Mouse (Mus musculus): ENCODE data around the gene Irgm2. TPM values are rescaled to one million over a fixed set of nuclear protein-coding genes. Genes with fewer than 3 reads are reported as not detected.
"Not testable (repeated sequence)": the region's sequence is repeated elsewhere in the genome, so short reads cannot be mapped to it uniquely, and the experiment has no call there.

Gene Irgm2
- 1.2 and 2.3 TPM in 2 replicates for total RNA-seq (2014; rRNA removed)
- polyA plus RNA-seq (2015; fragmentation: Nextera tagmentation; extraction: Ambion mirVana) = 0.64 and 0.70 TPM in 2 replicates

DNA sequence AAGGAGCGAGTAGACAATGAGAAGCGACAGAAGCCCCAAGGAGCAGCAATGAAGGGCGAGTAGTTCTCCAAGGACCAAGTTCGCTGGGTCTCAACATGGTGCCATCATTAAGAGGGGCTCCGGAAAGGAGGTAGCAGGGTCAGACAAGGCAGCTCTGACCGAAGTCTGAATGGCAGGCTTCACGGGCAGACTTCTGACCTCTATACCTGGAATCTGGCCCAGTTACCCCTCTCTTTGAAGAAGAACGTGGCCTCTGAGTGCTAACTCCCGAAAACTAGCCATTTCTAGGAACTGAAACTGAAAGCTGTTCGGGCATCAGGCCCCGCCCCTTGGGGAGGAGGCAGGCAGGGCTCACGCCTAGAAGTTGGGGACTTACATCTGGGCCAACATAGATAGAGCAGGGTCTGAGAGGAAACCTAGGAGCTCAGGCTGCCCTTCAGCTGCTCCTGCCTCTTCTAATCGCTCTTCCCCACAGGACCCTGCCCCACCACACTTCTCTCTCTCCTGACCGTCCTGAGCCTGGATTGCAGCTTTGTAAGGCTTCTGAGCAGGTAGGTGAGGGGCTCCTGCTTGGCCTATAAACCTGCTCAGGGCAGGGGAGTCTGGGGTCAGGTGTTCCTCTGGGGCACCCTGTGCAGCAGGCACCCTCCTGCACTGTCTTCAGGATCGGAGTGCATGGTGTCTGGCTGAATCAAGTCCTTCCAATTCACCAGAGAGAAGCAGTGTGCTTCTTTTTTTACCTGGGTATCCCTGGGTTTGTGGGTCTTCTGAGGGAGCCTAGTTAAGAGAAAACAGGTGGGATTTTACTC lies at the start of gene Irgm2, which contains the start of gene Igtp:
Gene Irgm2 (plus strand): TSS at position 390 of the 809 bp plus-strand sequence.
Gene Igtp (plus strand): TSS at position 328 of the 809 bp plus-strand sequence.
- ATAC-seq = peak; percentile 25; the same call in 1 of the 2 replicates
- H3K9ac ChIP-seq = peak within 1 kb of the TSS; percentile 39
- not testable (repeated sequence) for H3K9me3 ChIP-seq (ENCODE audit: low read length); H3K4me1 ChIP-seq (ENCODE audit: insufficient read depth); H3K27ac ChIP-seq (ENCODE audit: low read depth, low read length); H3K36me3 ChIP-seq (ENCODE audit: insufficient read depth); DNase-seq; H3K27me3 ChIP-seq (ENCODE audit: insufficient read depth, low read length)
- 13% methylated on average over 12 of the region's 15 CpGs for WGBS
- peak within 1 kb of the TSS; percentile 38 for H3K4me3 ChIP-seq (ENCODE audit: low read depth, low read length)
- peak within 1 kb of the TSS; percentile 56 for H3K4me2 ChIP-seq (ENCODE audit: low read depth)

- no peak for DNase-seq
- Histone ChIP-seq H3K27me3 (ENCODE audit: insufficient read depth, low read length) (no peaks in the 10 kb centered on the region), H3K9me3 (ENCODE audit: low read length) (no peaks in the 10 kb centered on the region), H3K27ac (ENCODE audit: low read depth, low read length) (no peak overlapping the region), H3K9ac (no peak overlapping the region), H3K4me1 (ENCODE audit: insufficient read depth) (no peaks in the 10 kb centered on the region), H3K4me3 (ENCODE audit: low read depth, low read length) (no peak overlapping the region), H3K4me2 (ENCODE audit: low read depth) (no peak overlapping the region), H3K36me3 (ENCODE audit: insufficient read depth) (peaks cover 77% of the 10 kb centered on the region)
- ATAC-seq = no peak
- TF ChIP-seq CTCF (IDR thresholded peaks at IDR 0.05; ENCODE audit: low read depth) = no peak
- WGBS = 93% methylated on average over 9 of the region's 9 CpGs
Measured at GRCm38 (mm10) chr11:58155458-58155857, 44.0 kb upstream of the Irgm2 start.

DNA sequence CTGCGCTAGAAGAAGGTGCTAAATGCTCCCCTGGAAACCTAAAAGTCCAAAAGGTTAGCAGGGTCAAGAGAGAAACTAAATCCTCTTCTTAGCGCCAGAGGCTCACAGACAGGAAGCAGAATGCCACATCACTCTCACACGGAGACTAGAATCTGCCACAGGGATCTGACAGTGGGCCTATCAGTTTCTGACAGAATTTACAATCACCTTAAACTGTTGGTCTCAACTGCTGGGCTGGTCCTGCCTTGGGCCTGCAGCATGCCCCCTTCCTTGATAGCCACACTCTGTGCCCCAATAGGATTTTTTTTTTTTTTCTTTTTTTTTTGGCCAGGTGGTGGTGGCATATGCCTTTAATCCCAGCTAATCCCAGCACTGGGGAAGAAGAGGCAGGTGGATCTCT lies 42.5 kb upstream of the Irgm2 start:
- 88% methylated on average over 3 of the region's 3 CpGs for WGBS
- Histone ChIP-seq H3K4me2 (ENCODE audit: low read depth) (no peak overlapping the region), H3K27me3 (ENCODE audit: insufficient read depth, low read length) (no peaks in the 10 kb centered on the region), H3K27ac (ENCODE audit: low read depth, low read length) (no peak overlapping the region), H3K9ac (no peak overlapping the region), H3K4me3 (ENCODE audit: low read depth, low read length) (no peak overlapping the region), H3K36me3 (ENCODE audit: insufficient read depth) (peaks cover 74% of the 10 kb centered on the region), H3K9me3 (ENCODE audit: low read length) (no peaks in the 10 kb centered on the region), H3K4me1 (ENCODE audit: insufficient read depth) (no peaks in the 10 kb centered on the region)
- no peak for ATAC-seq
- no peak for TF ChIP-seq CTCF (IDR thresholded peaks at IDR 0.05; ENCODE audit: low read depth)
- DNase-seq = no peak

DNA sequence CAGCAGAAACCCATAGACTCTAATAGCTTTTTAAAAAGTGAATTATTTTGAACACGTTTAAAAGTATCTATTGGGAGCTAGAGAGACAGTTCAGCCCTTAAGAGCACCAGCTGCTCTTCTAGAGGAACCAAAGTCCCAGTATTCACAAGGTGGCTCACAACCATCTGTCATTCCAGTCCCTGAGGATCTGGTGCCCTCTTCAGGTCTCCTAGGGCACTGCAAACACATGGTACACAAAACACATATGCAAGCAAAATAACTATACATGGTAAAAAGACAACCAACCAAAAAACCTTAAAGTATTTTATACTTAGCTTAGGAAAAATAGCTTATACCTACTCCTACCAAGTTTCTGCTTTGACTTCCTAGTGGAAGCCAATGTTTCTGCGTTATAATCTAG lies 34.3 kb upstream of the Irgm2 start:
- TF ChIP-seq CTCF (IDR thresholded peaks at IDR 0.05; ENCODE audit: low read depth) = peak; percentile 40
- H3K27ac ChIP-seq (ENCODE audit: low read depth, low read length) = no peak overlapping the region
- 92% methylated on average over 2 of the region's 2 CpGs for WGBS
- ATAC-seq (no peak), DNase-seq (no peak)
- H3K36me3 ChIP-seq (ENCODE audit: insufficient read depth) = peaks cover 45% of the 10 kb centered on the region
- no peak overlapping the region for H3K4me2 ChIP-seq (ENCODE audit: low read depth)
- H3K9me3 ChIP-seq (ENCODE audit: low read length) = no peaks in the 10 kb centered on the region
- no peak overlapping the region for H3K9ac ChIP-seq
- no peak overlapping the region for H3K4me3 ChIP-seq (ENCODE audit: low read depth, low read length)
- H3K27me3 ChIP-seq (ENCODE audit: insufficient read depth, low read length) = no peaks in the 10 kb centered on the region
- H3K4me1 ChIP-seq (ENCODE audit: insufficient read depth) = peaks cover 5% of the 10 kb centered on the region; the same call in 1 of the 2 replicates

- Histone ChIP-seq H3K9me3 (ENCODE audit: low read length) (no peaks in the 10 kb centered on the region), H3K27ac (ENCODE audit: low read depth, low read length) (no peak overlapping the region), H3K36me3 (ENCODE audit: insufficient read depth) (peaks cover 26% of the 10 kb centered on the region), H3K4me2 (ENCODE audit: low read depth) (peak overlapping the region; percentile 84), H3K9ac (peak overlapping the region; percentile 65), H3K4me1 (ENCODE audit: insufficient read depth) (peaks cover 15% of the 10 kb centered on the region; the same call in 1 of the 2 replicates), H3K27me3 (ENCODE audit: insufficient read depth, low read length) (no peaks in the 10 kb centered on the region), H3K4me3 (ENCODE audit: low read depth, low read length) (peak overlapping the region; percentile 67)
- no peak; the same call in 1 of the 2 replicates for TF ChIP-seq CTCF (IDR thresholded peaks at IDR 0.05; ENCODE audit: low read depth)
- ATAC-seq = no peak
- DNase-seq = no peak
- WGBS = under 1% methylated on average over 8 of the region's 8 CpGs
Measured at GRCm38 (mm10) chr11:58167822-58168166, 31.6 kb upstream of the Irgm2 start.

DNA sequence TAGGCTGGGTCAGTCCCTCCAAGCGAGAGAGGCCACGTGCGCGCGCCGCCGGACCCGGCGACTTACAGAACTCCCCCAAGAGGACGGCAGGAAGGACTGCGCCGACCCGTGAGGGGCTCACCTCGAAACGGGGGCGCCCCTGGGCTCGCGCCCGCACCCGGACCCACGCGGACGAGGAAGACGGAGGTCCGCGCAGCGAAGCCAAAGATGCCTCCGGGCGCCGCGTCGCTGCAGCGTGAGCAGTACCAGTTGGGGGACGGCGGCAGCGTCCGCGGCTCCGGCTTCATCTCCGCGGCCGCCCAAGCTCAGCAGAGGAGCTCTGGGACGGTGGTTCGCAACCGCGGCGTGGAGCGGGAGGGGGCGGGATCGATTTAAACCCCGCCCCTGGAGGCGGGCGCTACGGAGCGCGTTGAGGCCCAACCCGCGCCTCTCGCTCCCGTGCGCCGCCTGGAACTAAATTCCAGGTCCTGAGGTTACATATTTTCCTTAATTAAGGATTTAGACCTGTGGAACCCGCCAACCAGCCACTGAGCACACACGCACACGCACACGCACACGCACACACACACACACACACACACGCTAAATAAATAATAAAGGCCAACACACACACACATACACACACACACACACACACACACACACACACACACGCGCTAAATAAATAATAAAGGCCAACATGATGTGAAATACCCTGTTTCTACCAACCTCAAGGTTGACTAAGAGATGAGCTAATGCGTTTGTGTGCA lies 31.1 kb upstream of the Irgm2 start, which contains the start of gene Gemin5:
Gene Gemin5 (minus strand): TSS at position 373 of the 749 bp plus-strand sequence.
- peak; percentile 39; the same call in 1 of the 2 replicates for TF ChIP-seq CTCF (IDR thresholded peaks at IDR 0.05; ENCODE audit: low read depth)
- H3K27me3 ChIP-seq (ENCODE audit: insufficient read depth, low read length) = no peaks in the 10 kb centered on the region
- DNase-seq (peak; percentile 91), ATAC-seq (peak; percentile 90)
- peaks cover 22% of the 10 kb centered on the region for H3K36me3 ChIP-seq (ENCODE audit: insufficient read depth)
- H3K4me1 ChIP-seq (ENCODE audit: insufficient read depth) = peaks cover 15% of the 10 kb centered on the region; the same call in 1 of the 2 replicates
- H3K4me2 ChIP-seq (ENCODE audit: low read depth) = peak within 1 kb of the TSS; percentile 84
- peak within 1 kb of the TSS; percentile 67 for H3K4me3 ChIP-seq (ENCODE audit: low read depth, low read length)
- 2% methylated on average over 71 of the region's 71 CpGs for WGBS
- H3K27ac ChIP-seq (ENCODE audit: low read depth, low read length) = peak within 1 kb of the TSS; percentile 52
- H3K9me3 ChIP-seq (ENCODE audit: low read length) = no peaks in the 10 kb centered on the region
- peak within 1 kb of the TSS; percentile 65 for H3K9ac ChIP-seq
